Mouse (Mus musculus): Measurements from ENCODE around the gene Tmod4. TPM values are rescaled to one million over a fixed set of nuclear protein-coding genes. Genes with fewer than 3 reads are reported as not detected.

The Tmod4 gene
- total and polyA plus RNA-seq, 3 experiments = 0.47 to 0.81 TPM; not detected in 1

DNA sequence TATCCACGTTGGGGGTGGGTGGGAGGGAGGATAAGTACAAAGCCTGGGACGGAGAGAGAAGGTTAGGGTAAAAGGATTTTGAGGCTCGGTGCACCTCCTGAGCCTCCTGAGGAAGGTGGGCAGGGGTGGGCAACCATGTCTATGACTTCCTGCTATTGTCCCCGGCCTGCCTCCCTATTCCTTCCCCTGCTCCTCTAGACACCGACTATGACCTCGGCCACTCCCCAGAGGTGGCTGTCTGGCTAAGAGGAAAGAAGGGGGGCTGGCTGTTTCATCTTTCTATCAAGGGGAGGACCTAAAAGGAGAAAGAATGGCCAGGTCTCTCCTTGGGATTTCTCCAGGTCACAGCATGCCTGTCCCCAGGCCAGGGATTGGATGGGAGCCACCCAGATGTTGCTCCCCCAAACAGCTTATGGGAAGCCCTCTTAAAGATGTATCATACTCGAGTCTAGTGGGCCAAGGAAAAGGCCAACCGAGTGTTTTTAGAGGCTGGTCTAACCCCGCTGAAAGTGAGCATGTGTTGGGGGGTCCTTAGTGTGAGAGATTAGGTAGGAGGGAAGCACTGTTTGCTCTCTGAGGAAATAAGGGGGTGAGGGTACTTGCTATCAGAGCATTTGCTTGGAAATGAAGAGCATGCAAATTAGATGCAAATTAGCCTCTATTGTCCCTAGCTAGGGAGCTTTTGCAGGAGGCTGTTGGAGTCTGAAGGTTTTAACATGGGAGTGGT is 37.5 kb downstream of the Tmod4 start:
- no peak for DNase-seq (ENCODE audit: extremely low read depth)
- no peaks in the 10 kb centered on the region for H3K36me3 ChIP-seq (replicated peaks in 1 of 2; ENCODE audit: control insufficient read depth in 1 of 2, insufficient read depth in 1 of 2, low read length in 1 of 2)
- H3K4me1 ChIP-seq (ENCODE audit: control insufficient read depth in 1 of 2, insufficient read depth in 2 of 2) = peaks cover 6 to 21% of the 10 kb centered on the region in 2 experiments; a peak in 3 of 4 replicates
- H3K27ac ChIP-seq (ENCODE audit: insufficient read depth, low read depth) = no peak overlapping the region
- H3K27me3 ChIP-seq (replicated peaks) = peaks cover 61% of the 10 kb centered on the region
- H3K9ac ChIP-seq (ENCODE audit: insufficient read depth, low read depth) = no peak overlapping the region
- no peaks in the 10 kb centered on the region for H3K79me2 ChIP-seq (replicated peaks; ENCODE audit: control insufficient read depth, extremely low read depth, insufficient read depth, poor library complexity, severe bottlenecking)
- no peak for TF ChIP-seq MYC (IDR thresholded peaks at IDR 0.05; ENCODE audit: low read depth, low read length)
- TF ChIP-seq ZNF384 (IDR thresholded peaks at IDR 0.05; ENCODE audit: low read depth, low read length) = no peak
- TF ChIP-seq ZKSCAN1 (IDR thresholded peaks at IDR 0.05; ENCODE audit: borderline replicate concordance, low read depth, low read length) = no peak
- TF ChIP-seq TCF12 (IDR thresholded peaks at IDR 0.05; ENCODE audit: low read depth, low read length) = no peak
- no peak for TF ChIP-seq NRF1 (IDR thresholded peaks at IDR 0.05; ENCODE audit: low read depth, low read length)
- TF ChIP-seq POLR2A (IDR thresholded peaks at IDR 0.05; ENCODE audit: low read depth, low read length) = no peak
- no peak for TF ChIP-seq USF2 (conservative IDR thresholded peaks at IDR 0.05; ENCODE audit: low read depth, low read length)
- no peak for TF ChIP-seq IRF4 (IDR thresholded peaks at IDR 0.05; ENCODE audit: low read depth, low read length)
- no peak for TF ChIP-seq MAZ (IDR thresholded peaks at IDR 0.05; ENCODE audit: low read depth, low read length)
- TF ChIP-seq ETS1 (conservative IDR thresholded peaks at IDR 0.05; ENCODE audit: low read depth, low read length) = no peak
- no peak overlapping the region for H3K4me2 ChIP-seq (ENCODE audit: insufficient read depth, low read depth, poor library complexity, severe bottlenecking)
- dilution Hi-C loops (cut with MboI; ENCODE audit: extremely low pct_ligation_motif_present, extremely low pct_unique_long_range_greater_than_20kb, low sequenced_read_pairs) (no loop called here), in situ Hi-C loops (cut with MboI; ENCODE audit: low pct_ligation_motif_present, low pct_unique_long_range_greater_than_20kb, low sequenced_read_pairs) (no loop called here)
- no peak overlapping the region for H3K4me3 ChIP-seq (replicated peaks in 1 of 3; ENCODE audit: low read depth in 2 of 3, low read length in 2 of 3, poor library complexity in 1 of 3)
- H3K9me3 ChIP-seq (replicated peaks; ENCODE audit: low read length) = no peaks in the 10 kb centered on the region

DNA sequence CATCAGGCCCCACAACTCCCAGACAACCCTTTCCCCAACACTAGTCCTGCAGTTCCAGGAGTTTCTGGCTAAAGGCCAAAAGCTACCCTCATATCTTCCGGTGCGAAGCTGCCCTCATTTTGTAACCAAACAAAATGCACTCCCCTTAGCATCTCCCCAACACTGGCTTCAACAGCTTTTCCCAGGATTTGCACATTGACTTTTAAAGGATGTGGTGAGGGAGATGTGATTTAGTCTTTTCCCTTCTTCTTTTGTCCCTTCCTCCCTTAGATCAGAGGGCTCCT is 38.0 kb downstream of the Tmod4 start:
- in situ Hi-C loops (cut with MboI; ENCODE audit: low pct_ligation_motif_present, low pct_unique_long_range_greater_than_20kb, low sequenced_read_pairs) = no loop called here
- peaks cover 62% of the 10 kb centered on the region for H3K27me3 ChIP-seq (replicated peaks)
- TF ChIP-seq ZNF384 (IDR thresholded peaks at IDR 0.05; ENCODE audit: low read depth, low read length) (no peak), USF2 (conservative IDR thresholded peaks at IDR 0.05; ENCODE audit: low read depth, low read length) (no peak), E2F4 (IDR thresholded peaks at IDR 0.05; ENCODE audit: insufficient replicate concordance, low read depth, low read length) (no peak), JUN (IDR thresholded peaks at IDR 0.05; ENCODE audit: insufficient read depth, low read depth, low read length) (no peak), MYC (IDR thresholded peaks at IDR 0.05; ENCODE audit: low read depth, low read length) (no peak)
- H3K79me2 ChIP-seq (replicated peaks; ENCODE audit: control insufficient read depth, extremely low read depth, insufficient read depth, poor library complexity, severe bottlenecking) = no peaks in the 10 kb centered on the region
- peaks cover 6 to 21% of the 10 kb centered on the region in 2 experiments; a peak in 3 of 4 replicates for H3K4me1 ChIP-seq (ENCODE audit: control insufficient read depth in 1 of 2, insufficient read depth in 2 of 2)
- dilution Hi-C loops (cut with MboI; ENCODE audit: extremely low pct_ligation_motif_present, extremely low pct_unique_long_range_greater_than_20kb, low sequenced_read_pairs) = no loop called here
- DNase-seq (ENCODE audit: extremely low read depth) = no peak
- H3K27ac ChIP-seq (ENCODE audit: insufficient read depth, low read depth) = no peak overlapping the region
- no peaks in the 10 kb centered on the region for H3K9me3 ChIP-seq (replicated peaks; ENCODE audit: low read length)
- no peak overlapping the region for H3K9ac ChIP-seq (ENCODE audit: insufficient read depth, low read depth)
- H3K36me3 ChIP-seq (replicated peaks in 1 of 2; ENCODE audit: control insufficient read depth in 1 of 2, insufficient read depth in 1 of 2, low read length in 1 of 2) = no peaks in the 10 kb centered on the region
- no peak overlapping the region for H3K4me2 ChIP-seq (ENCODE audit: insufficient read depth, low read depth, poor library complexity, severe bottlenecking)
- H3K4me3 ChIP-seq (replicated peaks in 1 of 3; ENCODE audit: low read depth in 2 of 3, low read length in 2 of 3, poor library complexity in 1 of 3) = no peak overlapping the region
